Comparison of ENCODE assay signal across 21 mouse cellular contexts in genomic region chr2:91244557-91245228, GRCm38 (mm10). TPM values are rescaled to one million over a fixed set of nuclear protein-coding genes. Genes with fewer than 3 reads are reported as not detected.
DNase-seq lines count a peak whose midpoint lies in the region; ATAC-seq and TF ChIP-seq lines count a peak whose summit lies in the region.
"Had no signal": no experiment of that assay in that cellular context is flagged by ENCODE, and none has a peak within 500 bp of the region (broad histone marks: within the 10 kb centered on the region; RNA-seq: fewer than 3 reads in every experiment).

No protein-coding gene starts in this region.

- TF ChIP-seq POLR2A in MEL (IDR thresholded peaks at IDR 0.05; ENCODE audit: control insufficient read depth in 1 of 2, insufficient read depth in 1 of 2, low read depth in 1 of 2, low read length in 2 of 2, poor library complexity in 1 of 2): no peak
- no peak for TF ChIP-seq POLR2A in cerebellum, adult 2 months (IDR thresholded peaks at IDR 0.05; ENCODE audit: borderline replicate concordance, insufficient read depth, low read length)

- no peak overlapping the region for H3K4me2 ChIP-seq in liver, embryonic 11.5 days
- H3K4me2 ChIP-seq: embryonic facial prominence, embryonic 13.5 days; forebrain, embryonic 15.5 days had no signal

- TF ChIP-seq RAD21 in MEL (IDR thresholded peaks at IDR 0.05; ENCODE audit: low read depth, low read length): no peak

- no peak for TF ChIP-seq CTCF in MEL (IDR thresholded peaks at IDR 0.05 in 2 of 3, conservative IDR thresholded peaks at IDR 0.05 in 1 of 3; ENCODE audit: control insufficient read depth in 1 of 3, insufficient read depth in 1 of 3, low read depth in 2 of 3, low read length in 3 of 3, poor library complexity in 1 of 3, severe bottlenecking in 1 of 3)
- no peak for TF ChIP-seq CTCF in cerebellum, adult 2 months (IDR thresholded peaks at IDR 0.05; ENCODE audit: borderline replicate concordance, insufficient read depth, low read depth, low read length)

- H3K36me3 ChIP-seq in heart, embryonic 10.5 days: no peaks in the 10 kb centered on the region
- H3K36me3 ChIP-seq in MEL (ENCODE audit: control insufficient read depth in 1 of 2, insufficient read depth in 2 of 2, low read length in 2 of 2): peaks cover 0 to 16% of the 10 kb centered on the region in 2 experiments; a peak in 2 of 4 replicates
- no peaks in the 10 kb centered on the region for H3K36me3 ChIP-seq in liver, embryonic 11.5 days (ENCODE audit: control insufficient read depth, insufficient read depth, low read length)
- H3K36me3 ChIP-seq: embryonic facial prominence, embryonic 13.5 days; forebrain, embryonic 15.5 days; midbrain, embryonic 10.5 days had no signal

- H3K9me3 ChIP-seq in heart, embryonic 10.5 days: no peaks in the 10 kb centered on the region
- no peaks in the 10 kb centered on the region for H3K9me3 ChIP-seq in MEL (replicated peaks; ENCODE audit: insufficient read depth, low read length)
- no peaks in the 10 kb centered on the region for H3K9me3 ChIP-seq in liver, embryonic 11.5 days (ENCODE audit: control insufficient read depth, low read length)
- H3K9me3 ChIP-seq: embryonic facial prominence, embryonic 13.5 days; forebrain, embryonic 15.5 days; midbrain, embryonic 10.5 days had no signal

- peak overlapping the region; percentile 52 for H3K27ac ChIP-seq in heart, embryonic 10.5 days
- H3K27ac ChIP-seq in MEL (ENCODE audit: control insufficient read depth, low read depth, low read length): no peak overlapping the region
- H3K27ac ChIP-seq in liver, embryonic 11.5 days (ENCODE audit: low read depth, low read length): peak overlapping the region; percentile 36; the same call in 1 of the 2 replicates
- H3K27ac ChIP-seq in cerebellum, adult 2 months (ENCODE audit: insufficient read depth, low read length): no peak overlapping the region
- H3K27ac ChIP-seq: embryonic facial prominence, embryonic 13.5 days; forebrain, embryonic 15.5 days; kidney, postnatal 0 days; midbrain, embryonic 10.5 days had no signal

- no peaks in the 10 kb centered on the region for H3K79me2 ChIP-seq in MEL (ENCODE audit: control insufficient read depth, insufficient read depth, low read length, poor library complexity)

- DNase-seq in heart, embryonic 10.5 days (ENCODE audit: low spot score): no peak
- DNase-seq in heart, postnatal 36 days: no peak
- DNase-seq in MEL (ENCODE audit: low read depth, low spot score): peak; percentile 71
- no peak for DNase-seq in liver, embryonic 11.5 days (ENCODE audit: low spot score)
- no peak for DNase-seq in cerebellum, adult 2 months
- DNase-seq: cerebellum, postnatal 10 days; gastrocnemius, postnatal 36 days; heart, postnatal 4 days; kidney, adult 11 months; left cerebral cortex, postnatal 4 days; lung, postnatal 14 days had no signal

- peak; percentile 84 to 92 for TF ChIP-seq EP300 in MEL (IDR thresholded peaks at IDR 0.05; ENCODE audit: low read depth in 1 of 2, low read length in 2 of 2)

- peak; percentile 90 for ATAC-seq in liver, embryonic 11.5 days (replicated peaks; ENCODE audit: low FRiP score)
- ATAC-seq in megakaryocyte progenitor cell, adult 5-6 weeks (replicated peaks; ENCODE audit: poor library complexity): peak; percentile 90
- no peak for ATAC-seq in granulocyte monocyte progenitor cell, adult 5-6 weeks (replicated peaks; ENCODE audit: poor library complexity, severe bottlenecking)
- no peak for ATAC-seq in activated CD4-positive, CD25-positive, alpha-beta regulatory T cell, adult 4 months
- ATAC-seq: CD4-positive, CD25-positive, alpha-beta regulatory T cell, adult 4 months; forebrain, embryonic 15.5 days; hindbrain, embryonic 16.5 days had no signal

- 67% methylated on average over 5 of the region's 5 CpGs for WGBS in heart, embryonic 10.5 days
- 47% methylated on average over 5 of the region's 5 CpGs for WGBS in liver, embryonic 11.5 days
- whole genome bisulfite sequencing in cerebellum, adult 2 months: 85% methylated on average over 5 of the region's 5 CpGs

- H3K9ac ChIP-seq in MEL (ENCODE audit: control insufficient read depth, low read depth, low read length, poor library complexity, severe bottlenecking): no peak overlapping the region
- H3K9ac ChIP-seq in liver, embryonic 11.5 days (ENCODE audit: low read depth, low read length): no peak overlapping the region
- H3K9ac ChIP-seq: embryonic facial prominence, embryonic 13.5 days; forebrain, embryonic 15.5 days had no signal

- no peaks in the 10 kb centered on the region for H3K27me3 ChIP-seq in heart, embryonic 10.5 days (ENCODE audit: insufficient read depth, poor library complexity, severe bottlenecking)
- no peaks in the 10 kb centered on the region for H3K27me3 ChIP-seq in MEL (ENCODE audit: control insufficient read depth in 1 of 2, insufficient read depth in 2 of 2, low read length in 2 of 2)
- H3K27me3 ChIP-seq in liver, embryonic 11.5 days (replicated peaks; ENCODE audit: control insufficient read depth, insufficient read depth, low read length): no peaks in the 10 kb centered on the region
- no peaks in the 10 kb centered on the region for H3K27me3 ChIP-seq in cerebellum, adult 2 months (ENCODE audit: control insufficient read depth, insufficient read depth, low read length)
- H3K27me3 ChIP-seq: embryonic facial prominence, embryonic 13.5 days; forebrain, embryonic 15.5 days had no signal

- no peak overlapping the region for H3K4me3 ChIP-seq in heart, embryonic 10.5 days
- no peak overlapping the region for H3K4me3 ChIP-seq in MEL (ENCODE audit: control insufficient read depth in 1 of 2, insufficient read depth in 1 of 2, low read depth in 2 of 2, low read length in 2 of 2)
- no peak overlapping the region for H3K4me3 ChIP-seq in liver, embryonic 11.5 days (ENCODE audit: low read depth, low read length)
- H3K4me3 ChIP-seq in cerebellum, adult 2 months (replicated peaks; ENCODE audit: insufficient read depth, low read depth, low read length): no peak overlapping the region
- H3K4me3 ChIP-seq: embryonic facial prominence, embryonic 13.5 days; forebrain, embryonic 15.5 days; midbrain, embryonic 10.5 days had no signal

- intact Hi-C loops in heart, postnatal 36 days (cut with DNase I): no loop called here

- H3K4me1 ChIP-seq in heart, embryonic 10.5 days: peaks cover 4% of the 10 kb centered on the region; the same call in 1 of the 2 replicates
- H3K4me1 ChIP-seq in MEL (ENCODE audit: control insufficient read depth in 1 of 2, insufficient read depth in 2 of 2, low read length in 2 of 2): peaks cover 13% of the 10 kb centered on the region in 2 experiments
- peaks cover 13% of the 10 kb centered on the region for H3K4me1 ChIP-seq in liver, embryonic 11.5 days (replicated peaks; ENCODE audit: control insufficient read depth, insufficient read depth, low read length)
- peaks cover 7% of the 10 kb centered on the region; the same call in 1 of the 2 replicates for H3K4me1 ChIP-seq in cerebellum, adult 2 months (ENCODE audit: control insufficient read depth, insufficient read depth, low read length)
- H3K4me1 ChIP-seq: forebrain, embryonic 15.5 days had no signal

RNA-seq across cellular contexts. Expression of gene Ddb2, which starts 7.9 kb away (rescaled TPM):
- polyA plus RNA-seq in heart, embryonic 10.5 days (2016; fragmentation: Nextera tagmentation; extraction: Ambion mirVana): 7.3 and 9.4 TPM in 2 replicates
- total RNA-seq in heart, postnatal 36 days (2021): 1 to 10 TPM; 3.0 to 3.9 TPM
- total RNA-seq in MEL (2012; rRNA removed): 7.0 and 8.4 TPM in 2 replicates
- 10 to 100 TPM in 1 of 2 experiments, not detected in 1; 12.6 TPM for polyA plus RNA-seq in MEL (2012; ENCODE audit: insufficient read depth in 1 of 2, insufficient read length in 2 of 2, low read depth in 1 of 2, low replicate concordance in 2 of 2, missing spikeins in 1 of 2)
- polyA plus RNA-seq in liver, embryonic 11.5 days (2014; fragmentation: Nextera tagmentation; extraction: Ambion mirVana): 12.9 and 15.3 TPM in 2 replicates
- 11.5 and 11.8 TPM in 2 replicates for total RNA-seq in megakaryocyte progenitor cell, adult 5-6 weeks (2015)
- total RNA-seq in megakaryocyte progenitor cell, adult 5-6 weeks (2017): 7.7 and 10.6 TPM in 2 replicates
- 18.4 and 22.8 TPM in 2 replicates for total RNA-seq in granulocyte monocyte progenitor cell, adult 5-6 weeks (2014; fragmentation: Nextera tagmentation)
- 9.9 and 11.2 TPM in 2 replicates for total RNA-seq in granulocyte monocyte progenitor cell, adult 5-6 weeks (2017)
- 10 to 100 TPM; 52.5 to 55.7 TPM for polyA plus RNA-seq in activated CD4-positive, CD25-positive, alpha-beta regulatory T cell, adult 4 months (2017; shearing (Covaris generic))
- 34.5 and 41.5 TPM in 2 replicates for polyA plus RNA-seq in cerebellum, adult 2 months (2012; rRNA removed)

RNA-seq across cellular contexts. Expression of gene Pacsin3, which starts 11.1 kb away (rescaled TPM):
- polyA plus RNA-seq in heart, embryonic 10.5 days (2016; fragmentation: Nextera tagmentation; extraction: Ambion mirVana): 26.0 and 27.4 TPM in 2 replicates
- 100 to 1,000 TPM; 150 to 151 TPM for total RNA-seq in heart, postnatal 36 days (2021)
- 3.4 and 4.1 TPM in 2 replicates for total RNA-seq in MEL (2012; rRNA removed)
- 1 to 10 TPM in 1 of 2 experiments, not detected in 1; 6.7 TPM for polyA plus RNA-seq in MEL (2012; ENCODE audit: insufficient read depth in 1 of 2, insufficient read length in 2 of 2, low read depth in 1 of 2, low replicate concordance in 2 of 2, missing spikeins in 1 of 2)
- polyA plus RNA-seq in liver, embryonic 11.5 days (2014; fragmentation: Nextera tagmentation; extraction: Ambion mirVana): 15.6 and 16.1 TPM in 2 replicates
- not detected in 2 replicates for total RNA-seq in megakaryocyte progenitor cell, adult 5-6 weeks (2015)
- not detected in 2 replicates for total RNA-seq in megakaryocyte progenitor cell, adult 5-6 weeks (2017)
- not detected in 2 replicates for total RNA-seq in granulocyte monocyte progenitor cell, adult 5-6 weeks (2014; fragmentation: Nextera tagmentation)
- 1.5 TPM in 1 of 2 replicates, not detected in the other for total RNA-seq in granulocyte monocyte progenitor cell, adult 5-6 weeks (2017)
- 1 to 10 TPM in 1 of 2 experiments, under 1 TPM in 1; 0.61 to 1.0 TPM for polyA plus RNA-seq in activated CD4-positive, CD25-positive, alpha-beta regulatory T cell, adult 4 months (2017; shearing (Covaris generic))
- 153 and 159 TPM in 2 replicates for polyA plus RNA-seq in cerebellum, adult 2 months (2012; rRNA removed)
- total RNA-seq: neutrophil, adult 5-6 weeks had no signal

RNA-seq across cellular contexts. Expression of gene Arfgap2, which starts 20.1 kb away (rescaled TPM):
- polyA plus RNA-seq in heart, embryonic 10.5 days (2016; fragmentation: Nextera tagmentation; extraction: Ambion mirVana): 82.3 and 85.7 TPM in 2 replicates
- total RNA-seq in heart, postnatal 36 days (2021): 10 to 100 TPM; 57.1 to 60.9 TPM
- 68.4 and 80.2 TPM in 2 replicates for total RNA-seq in MEL (2012; rRNA removed)
- 10 to 100 TPM in 1 of 2 experiments, not detected in 1; 73.1 TPM for polyA plus RNA-seq in MEL (2012; ENCODE audit: insufficient read depth in 1 of 2, insufficient read length in 2 of 2, low read depth in 1 of 2, low replicate concordance in 2 of 2, missing spikeins in 1 of 2)
- 95.7 and 105 TPM in 2 replicates for polyA plus RNA-seq in liver, embryonic 11.5 days (2014; fragmentation: Nextera tagmentation; extraction: Ambion mirVana)
- 32.7 and 33.6 TPM in 2 replicates for total RNA-seq in megakaryocyte progenitor cell, adult 5-6 weeks (2015)
- 38.2 and 41.4 TPM in 2 replicates for total RNA-seq in megakaryocyte progenitor cell, adult 5-6 weeks (2017)
- total RNA-seq in granulocyte monocyte progenitor cell, adult 5-6 weeks (2014; fragmentation: Nextera tagmentation): 41.7 and 46.5 TPM in 2 replicates
- total RNA-seq in granulocyte monocyte progenitor cell, adult 5-6 weeks (2017): 42.4 and 46.6 TPM in 2 replicates
- 10 to 100 TPM; 73.1 to 85.9 TPM for polyA plus RNA-seq in activated CD4-positive, CD25-positive, alpha-beta regulatory T cell, adult 4 months (2017; shearing (Covaris generic))
- 51.9 and 54.1 TPM in 2 replicates for polyA plus RNA-seq in cerebellum, adult 2 months (2012; rRNA removed)

RNA-seq across cellular contexts. Expression of gene Acp2, which starts 42.0 kb away (rescaled TPM):
- polyA plus RNA-seq in heart, embryonic 10.5 days (2016; fragmentation: Nextera tagmentation; extraction: Ambion mirVana): 17.6 and 24.2 TPM in 2 replicates
- total RNA-seq in heart, postnatal 36 days (2021): 10 to 100 TPM; 18.0 to 19.5 TPM
- 5.4 and 7.3 TPM in 2 replicates for total RNA-seq in MEL (2012; rRNA removed)
- polyA plus RNA-seq in MEL (2012; ENCODE audit: insufficient read depth in 1 of 2, insufficient read length in 2 of 2, low read depth in 1 of 2, low replicate concordance in 2 of 2, missing spikeins in 1 of 2): 10 to 100 TPM in 1 of 2 experiments, not detected in 1; 11.3 TPM
- 16.2 and 17.8 TPM in 2 replicates for polyA plus RNA-seq in liver, embryonic 11.5 days (2014; fragmentation: Nextera tagmentation; extraction: Ambion mirVana)
- total RNA-seq in megakaryocyte progenitor cell, adult 5-6 weeks (2015): 15.8 and 15.9 TPM in 2 replicates
- 15.2 and 26.2 TPM in 2 replicates for total RNA-seq in megakaryocyte progenitor cell, adult 5-6 weeks (2017)
- 21.8 and 22.6 TPM in 2 replicates for total RNA-seq in granulocyte monocyte progenitor cell, adult 5-6 weeks (2014; fragmentation: Nextera tagmentation)
- 16.0 and 17.0 TPM in 2 replicates for total RNA-seq in granulocyte monocyte progenitor cell, adult 5-6 weeks (2017)
- polyA plus RNA-seq in activated CD4-positive, CD25-positive, alpha-beta regulatory T cell, adult 4 months (2017; shearing (Covaris generic)): 10 to 100 TPM; 12.9 to 15.5 TPM
- 35.9 and 37.3 TPM in 2 replicates for polyA plus RNA-seq in cerebellum, adult 2 months (2012; rRNA removed)

RNA-seq across cellular contexts. Expression of gene Nr1h3, which starts 42.1 kb away (rescaled TPM):
- 1.9 and 4.5 TPM in 2 replicates for polyA plus RNA-seq in heart, embryonic 10.5 days (2016; fragmentation: Nextera tagmentation; extraction: Ambion mirVana)
- 10 to 100 TPM; 17.3 TPM for total RNA-seq in heart, postnatal 36 days (2021)
- total RNA-seq in MEL (2012; rRNA removed): 3.5 and 4.7 TPM in 2 replicates
- 1 to 10 TPM in 1 of 2 experiments, not detected in 1; 6.9 TPM for polyA plus RNA-seq in MEL (2012; ENCODE audit: insufficient read depth in 1 of 2, insufficient read length in 2 of 2, low read depth in 1 of 2, low replicate concordance in 2 of 2, missing spikeins in 1 of 2)
- polyA plus RNA-seq in liver, embryonic 11.5 days (2014; fragmentation: Nextera tagmentation; extraction: Ambion mirVana): 12.2 and 14.6 TPM in 2 replicates
- total RNA-seq in megakaryocyte progenitor cell, adult 5-6 weeks (2015): 0.81 and 0.86 TPM in 2 replicates
- total RNA-seq in megakaryocyte progenitor cell, adult 5-6 weeks (2017): 0.95 TPM in 1 of 2 replicates, not detected in the other
- total RNA-seq in granulocyte monocyte progenitor cell, adult 5-6 weeks (2014; fragmentation: Nextera tagmentation): 0.15 and 3.6 TPM in 2 replicates
- total RNA-seq in granulocyte monocyte progenitor cell, adult 5-6 weeks (2017): 0.15 and 1.1 TPM in 2 replicates
- polyA plus RNA-seq in activated CD4-positive, CD25-positive, alpha-beta regulatory T cell, adult 4 months (2017; shearing (Covaris generic)): 1 to 10 TPM; 1.4 to 1.5 TPM
- 18.1 and 21.2 TPM in 2 replicates for polyA plus RNA-seq in cerebellum, adult 2 months (2012; rRNA removed)

Comparison
In these comparisons a context has a peak if more than half of its experiments do, and no peak if none do; other contexts are left out.
1. H3K27ac ChIP-seq: peak in heart, embryonic 10.5 days (single experiment) and liver, embryonic 11.5 days (single experiment); none in MEL (single experiment) and cerebellum, adult 2 months (single experiment).
2. ATAC-seq: peak in liver, embryonic 11.5 days (single experiment) and megakaryocyte progenitor cell, adult 5-6 weeks (single experiment); none in granulocyte monocyte progenitor cell, adult 5-6 weeks (single experiment) and activated CD4-positive, CD25-positive, alpha-beta regulatory T cell, adult 4 months (single experiment).